Mouse (Mus musculus) heart, postnatal 0 days (tissue): ENCODE measurements around the gene Crip2. TPM values are rescaled to one million over a fixed set of nuclear protein-coding genes. Genes with fewer than 3 reads are reported as not detected.

Experiments
- ATAC-seq: fragments of 200-750 bp; cut with Nextera tagmentation; 2 replicates; pipeline ENCODE4 v1.8.0; 2017; ENCODE audit warnings: low read depth, moderate number of reproducible peaks, moderate library complexity; ENCODE audit not compliant: insufficient read depth
- DNase-seq: peaks from one replicate; pipeline ENCODE4 v3.0.0-alpha.2; 2016; ENCODE audit warnings: low spot score
- H3K27ac ChIP-seq: fragments of 300-500 bp; sonication (generic); 2 replicates; pipeline ENCODE4 v1.5.1; 2014; ENCODE audit warnings: low read depth, mild to moderate bottlenecking
- H3K27me3 ChIP-seq: fragments of 300-500 bp; sonication (generic); 2 replicates; pipeline ENCODE4 v1.6.1; 2014; ENCODE audit warnings: low read length, mixed read lengths; ENCODE audit not compliant: control insufficient read depth, insufficient read depth
- H3K36me3 ChIP-seq: fragments of 300-500 bp; sonication (generic); replicated peaks from 2 replicates; pipeline ENCODE4 v1.6.1; 2014; ENCODE audit warnings: low read length, mixed read lengths; ENCODE audit not compliant: control insufficient read depth, insufficient read depth
- H3K4me1 ChIP-seq: fragments of 300-500 bp; sonication (generic); 2 replicates; pipeline ENCODE4 v1.6.1; 2014; ENCODE audit warnings: antibody characterized with exemption; ENCODE audit not compliant: control insufficient read depth, insufficient read depth
- H3K4me2 ChIP-seq: fragments of 300-500 bp; sonication (generic); 2 replicates; pipeline ENCODE4 v1.6.1; 2014; ENCODE audit warnings: low read depth, mild to moderate bottlenecking, low read length, moderate library complexity
- H3K4me3 ChIP-seq: fragments of 300-500 bp; sonication (generic); 2 replicates; pipeline ENCODE4 v1.5.1; 2014; ENCODE audit warnings: low read depth, low read length
- H3K9ac ChIP-seq: fragments of 300-500 bp; sonication (generic); replicated peaks from 2 replicates; pipeline ENCODE4 v1.6.1; 2014; ENCODE audit warnings: low read depth, low read length, mixed read lengths
- H3K9me3 ChIP-seq: fragments of 300-500 bp; sonication (generic); replicated peaks from 2 replicates; pipeline ENCODE4 v1.6.1; 2016; ENCODE audit warnings: low read length; ENCODE audit not compliant: control insufficient read depth
- CTCF ChIP-seq: IDR thresholded peaks from 2 replicates; pipeline ENCODE4 v1.5.1; 2016; ENCODE audit warnings: antibody characterized with exemption, control low read depth, low read depth
- EP300 ChIP-seq: IDR thresholded peaks from 2 replicates; pipeline ENCODE4 v1.6.1; 2016; ENCODE audit warnings: antibody characterized with exemption, low read depth
- WGBS: fragments of 180-500 bp; shearing (Covaris S2); extraction: QIAGEN DNeasy Blood & Tissue Kit; methylation state at CpG from one replicate; pipeline ENCODE4 v1.1.7; 2014; 5-methylcytosine and 5-hydroxymethylcytosine counted together
- polyA plus RNA-seq: library from polyadenylated mRNA; unstranded; fragments of >200 nt; fragmentation: Nextera tagmentation; extraction: Ambion mirVana; gene quantifications from 2 replicates; pipeline ENCODE4 v1.2.1, GENCODE M21; 2015
- total RNA-seq: library from RNA; depleted of rRNA; stranded (reverse); fragments of >200 nt; gene quantifications from 2 replicates; pipeline ENCODE4 v1.2.3, GENCODE M21; 2014; ENCODE audit warnings: low replicate concordance

Gene Crip2
- total and polyA plus RNA-seq, 2 experiments from 2014 or later: 1,556 to 2,395 TPM

DNA sequence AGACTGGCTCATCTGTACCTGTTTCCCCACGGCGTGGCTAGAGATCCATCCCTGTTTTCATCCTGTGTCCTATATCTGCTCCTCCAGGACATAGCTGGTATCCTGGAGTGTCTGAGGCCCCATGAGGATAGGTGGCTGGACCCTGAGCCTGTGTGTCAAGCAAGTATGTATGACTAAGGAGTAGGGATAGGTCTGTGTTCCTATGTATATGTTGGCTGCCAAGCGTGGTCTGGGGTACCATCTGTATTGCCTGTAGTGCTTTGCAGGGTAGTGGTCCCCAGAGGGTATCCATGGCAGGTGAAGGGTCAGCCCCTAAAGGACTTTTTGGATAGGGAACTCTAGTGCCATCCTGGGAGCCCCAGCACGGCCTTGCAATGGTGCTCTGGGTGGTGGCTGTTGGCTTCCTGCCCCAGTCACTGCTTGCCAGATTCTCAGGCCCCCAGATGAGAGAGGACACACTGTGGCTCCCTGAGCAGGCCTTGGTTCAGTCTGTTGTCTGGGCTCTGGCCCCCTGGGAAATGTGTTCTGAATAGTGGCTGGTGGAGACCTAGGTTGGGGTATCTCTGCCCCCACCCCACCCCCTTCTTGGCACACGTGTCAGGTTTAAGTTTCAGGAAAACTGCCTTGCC is 39.5 kb upstream of the Crip2 start:
- no peaks in the 10 kb centered on the region for H3K9me3 ChIP-seq
- 48% methylated on average over 5 of the region's 5 CpGs for WGBS
- ATAC-seq (no peak), DNase-seq (no peak)
- H3K9ac ChIP-seq: no peak overlapping the region
- H3K4me1 ChIP-seq: peaks cover 33% of the 10 kb centered on the region
- 0 out of 2 replicates have a peak, but pooled peaks cover 5% of the 10 kb centered on the region for H3K27me3 ChIP-seq
- no peaks in the 10 kb centered on the region for H3K36me3 ChIP-seq
- peak overlapping the region; percentile 47; the same call in 1 of the 2 replicates for H3K27ac ChIP-seq
- H3K4me2 ChIP-seq: no peak overlapping the region; the same call in 1 of the 2 replicates
- TF ChIP-seq CTCF: no peak
- TF ChIP-seq EP300: no peak
- H3K4me3 ChIP-seq: no peak overlapping the region

DNA sequence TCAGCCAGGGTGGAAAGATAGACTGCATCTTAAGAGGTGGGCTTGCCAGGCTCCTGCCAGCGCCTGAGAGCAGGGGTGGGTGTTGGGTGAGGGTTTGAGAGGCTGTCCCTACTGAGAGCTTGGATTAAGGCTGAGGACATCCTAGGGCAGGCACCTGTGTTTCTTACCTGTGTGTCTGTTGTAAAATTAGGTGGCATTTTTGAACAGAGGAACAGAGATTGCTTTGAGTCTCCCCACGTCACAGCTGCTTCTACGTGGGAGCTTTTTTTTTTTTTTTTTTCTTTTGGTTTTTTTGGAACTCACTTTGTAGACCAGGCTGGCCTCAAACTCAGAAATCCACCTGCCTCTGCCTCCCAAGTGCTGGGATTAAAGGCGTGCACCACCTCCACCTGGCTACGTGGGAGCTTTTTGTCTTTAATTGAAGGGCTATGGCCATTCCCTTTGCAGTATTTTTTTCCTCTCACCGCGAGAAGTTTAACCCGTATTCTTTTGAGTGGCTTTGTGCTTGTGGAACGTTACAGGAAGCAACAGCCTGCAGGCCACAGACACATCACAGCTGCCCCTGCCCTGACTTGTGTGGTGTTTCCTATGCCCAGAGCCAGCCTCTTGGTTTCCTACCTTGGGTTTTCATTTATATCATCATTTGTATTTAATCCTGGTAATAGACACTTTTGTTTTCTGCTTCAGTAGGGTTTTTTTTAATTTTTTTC is 38.6 kb upstream of the Crip2 start:
- Histone ChIP-seq H3K4me2 (no peak overlapping the region), H3K9me3 (no peaks in the 10 kb centered on the region), H3K36me3 (no peaks in the 10 kb centered on the region), H3K27ac (peak overlapping the region; percentile 47; the same call in 1 of the 2 replicates), H3K4me1 (peaks cover 33% of the 10 kb centered on the region), H3K9ac (no peak overlapping the region), H3K27me3 (no peaks in the 10 kb centered on the region), H3K4me3 (no peak overlapping the region)
- no peak for DNase-seq
- TF ChIP-seq EP300 (no peak), CTCF (no peak)
- WGBS: 67% methylated on average over 9 of the region's 9 CpGs
- ATAC-seq: no peak

GRCm38 (mm10) chr12:113102461-113102860 is 37.6 kb upstream of the Crip2 start:
- Histone ChIP-seq H3K9ac (no peak overlapping the region), H3K9me3 (no peaks in the 10 kb centered on the region), H3K36me3 (no peaks in the 10 kb centered on the region), H3K4me2 (no peak overlapping the region), H3K27me3 (no peaks in the 10 kb centered on the region), H3K4me3 (no peak overlapping the region), H3K4me1 (peaks cover 34% of the 10 kb centered on the region), H3K27ac (no peak overlapping the region)
- TF ChIP-seq EP300 (no peak), CTCF (peak; percentile 62)
- ATAC-seq: peak; percentile 53
- WGBS: 60% methylated on average over 6 of the region's 6 CpGs
- DNase-seq: no peak

GRCm38 (mm10) chr12:113103846-113104451 is 36.1 kb upstream of the Crip2 start:
- TF ChIP-seq EP300 (no peak), CTCF (peak; percentile 13; the same call in 1 of the 2 replicates)
- DNase-seq: no peak
- Histone ChIP-seq H3K36me3 (no peaks in the 10 kb centered on the region), H3K9ac (no peak overlapping the region), H3K4me2 (no peak overlapping the region), H3K4me1 (peaks cover 31% of the 10 kb centered on the region), H3K27me3 (no peaks in the 10 kb centered on the region), H3K27ac (no peak overlapping the region), H3K9me3 (no peaks in the 10 kb centered on the region), H3K4me3 (no peak overlapping the region)
- peak; percentile 6; the same call in 1 of the 2 replicates for ATAC-seq
- WGBS: 77% methylated on average over 8 of the region's 8 CpGs

DNA sequence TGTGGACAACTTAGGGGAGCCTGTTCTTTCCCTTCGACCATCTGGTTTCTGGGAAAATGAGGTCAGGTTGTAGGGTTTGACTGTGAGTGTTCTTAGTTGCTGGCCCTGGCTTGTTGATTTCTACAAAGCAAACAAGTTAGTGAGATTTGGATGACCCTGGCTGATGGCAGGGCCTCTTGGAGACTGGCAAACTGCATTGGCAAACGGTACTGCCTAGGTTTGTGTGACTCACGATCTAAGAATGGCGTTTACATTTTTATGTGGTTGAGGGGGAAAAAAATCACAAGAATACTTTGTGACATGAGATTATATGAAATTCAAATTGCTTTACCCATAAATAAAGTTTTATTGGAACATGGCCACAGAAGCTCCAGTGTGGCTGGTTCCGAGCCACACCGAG is 33.6 kb upstream of the Crip2 start:
- no peak overlapping the region for H3K27ac ChIP-seq
- no peak overlapping the region for H3K4me3 ChIP-seq
- H3K36me3 ChIP-seq: no peaks in the 10 kb centered on the region
- no peak overlapping the region for H3K4me2 ChIP-seq
- TF ChIP-seq EP300 (no peak), CTCF (no peak)
- no peak overlapping the region for H3K9ac ChIP-seq
- H3K27me3 ChIP-seq: no peaks in the 10 kb centered on the region
- no peak for DNase-seq
- 80% methylated on average over 6 of the region's 6 CpGs for WGBS
- ATAC-seq: no peak
- H3K4me1 ChIP-seq: peaks cover 9% of the 10 kb centered on the region; the same call in 1 of the 2 replicates
- H3K9me3 ChIP-seq: no peaks in the 10 kb centered on the region
